Mouse (Mus musculus) central nervous system, embryonic 14 days (tissue): ENCODE measurements around the gene Tnfrsf23. TPM values are rescaled to one million over a fixed set of nuclear protein-coding genes. Genes with fewer than 3 reads are reported as not detected.

ENCODE experiments used
- polyA plus RNA-seq: library from polyadenylated mRNA; depleted of rRNA; stranded (reverse); fragments of >200 nt; gene quantifications from 2 replicates; pipeline ENCODE4 v1.2.3, GENCODE M21; 2012; rRNA removed

The Tnfrsf23 gene
- polyA plus RNA-seq, result 2.1 and 3.0 TPM in 2 replicates

GRCm38 (mm10) chr7:143685359-143686067 is at the start of gene Tnfrsf23:
Gene Tnfrsf23 (minus strand): TSS chr7:143685872.

GRCm38 (mm10) chr7:143649034-143649768 is 36.5 kb downstream of the Tnfrsf23 start, which contains the start of gene Tnfrsf22:
Gene Tnfrsf22 (minus strand): TSS chr7:143649661.

GRCm38 (mm10) chr7:143628540-143628939 is 57.1 kb downstream of the Tnfrsf23 start, which contains the start of gene Tnfrsf26:
Gene Tnfrsf26 (minus strand): TSS chr7:143628722.

Other genes with a start within 250 kb of the Tnfrsf23 start
- gene Cdkn1c, start 224.8 kb downstream of the Tnfrsf23 start, polyA plus RNA-seq, result 241 and 477 TPM in 2 replicates
- gene Slc22a18, start 212.1 kb downstream of the Tnfrsf23 start, polyA plus RNA-seq, result 0.93 and 1.9 TPM in 2 replicates
- gene Phlda2, start 182.7 kb downstream of the Tnfrsf23 start, polyA plus RNA-seq, result 0.81 and 4.9 TPM in 2 replicates
- 260 and 270 TPM in 2 replicates for gene Nap1l4, start 136.8 kb downstream of the Tnfrsf23 start, polyA plus RNA-seq
- gene Cars, start 85.8 kb downstream of the Tnfrsf23 start, polyA plus RNA-seq, result 50.5 and 55.0 TPM in 2 replicates
- 0.38 and 0.41 TPM in 2 replicates for gene Tnfrsf26, start 57.1 kb downstream of the Tnfrsf23 start, polyA plus RNA-seq
- gene Tnfrsf22, start 36.2 kb downstream of the Tnfrsf23 start, polyA plus RNA-seq, result 6.0 and 9.1 TPM in 2 replicates
- 44.1 and 49.9 TPM in 2 replicates for gene Osbpl5, start 71.1 kb upstream of the Tnfrsf23 start, polyA plus RNA-seq
- gene Mrgprg, start 81.1 kb upstream of the Tnfrsf23 start, polyA plus RNA-seq, result not detected in 2 replicates
- 4.6 and 6.0 TPM in 2 replicates for gene Mrgpre, start 98.6 kb upstream of the Tnfrsf23 start, polyA plus RNA-seq
- 13.2 and 13.7 TPM in 2 replicates for gene Nadsyn1, start 137.0 kb upstream of the Tnfrsf23 start, polyA plus RNA-seq
- 94.1 and 98.4 TPM in 2 replicates for gene Dhcr7, start 137.3 kb upstream of the Tnfrsf23 start, polyA plus RNA-seq
- gene Gm498, start 181.0 kb upstream of the Tnfrsf23 start, polyA plus RNA-seq, result not detected in 2 replicates